Mouse (Mus musculus) hindbrain, postnatal 0 days (tissue): ENCODE data around the gene Ldlrad1. TPM values are rescaled to one million over a fixed set of nuclear protein-coding genes. Genes with fewer than 3 reads are reported as not detected.

Experiments
- ATAC-seq: fragments of 200-750 bp; cut with Nextera tagmentation; 2 replicates; pipeline ENCODE4 v1.8.0; 2017; ENCODE audit warnings: mild to moderate bottlenecking, moderate TSS enrichment, moderate library complexity
- DNase-seq: peaks from one replicate; pipeline ENCODE4 v3.0.0-alpha.2; 2015; ENCODE audit warnings: low spot score
- H3K27ac ChIP-seq: fragments of 300-500 bp; sonication (generic); 2 replicates; pipeline ENCODE4 v1.5.1; 2014; ENCODE audit warnings: mild to moderate bottlenecking
- H3K27me3 ChIP-seq: fragments of 300-500 bp; sonication (generic); 2 replicates; pipeline ENCODE4 v1.6.1; 2014; ENCODE audit warnings: low read length, mixed read lengths; ENCODE audit not compliant: insufficient read depth
- H3K36me3 ChIP-seq: fragments of 300-500 bp; sonication (generic); 2 replicates; pipeline ENCODE4 v1.6.1; 2014; ENCODE audit warnings: low read length, mixed read lengths; ENCODE audit not compliant: insufficient read depth
- H3K4me1 ChIP-seq: fragments of 300-500 bp; sonication (generic); 2 replicates; pipeline ENCODE4 v1.6.1; 2014; ENCODE audit warnings: antibody characterized with exemption, low read length, mixed read lengths; ENCODE audit not compliant: insufficient read depth
- H3K4me2 ChIP-seq: fragments of 300-500 bp; sonication (generic); 2 replicates; pipeline ENCODE4 v1.6.1; 2014; ENCODE audit warnings: low read depth, mild to moderate bottlenecking, low read length, moderate library complexity, mixed read lengths
- H3K4me3 ChIP-seq: fragments of 300-500 bp; sonication (generic); 2 replicates; pipeline ENCODE4 v1.5.1; 2014; ENCODE audit warnings: low read length
- H3K9ac ChIP-seq: fragments of 300-500 bp; sonication (generic); replicated peaks from 2 replicates; pipeline ENCODE4 v1.6.1; 2014; ENCODE audit warnings: mild to moderate bottlenecking, low read length, moderate library complexity, mixed read lengths
- H3K9me3 ChIP-seq: fragments of 300-500 bp; sonication (generic); 2 replicates; pipeline ENCODE4 v1.6.1; 2016; ENCODE audit warnings: low read length, mixed read lengths
- CTCF ChIP-seq: IDR thresholded peaks from 2 replicates; pipeline ENCODE4 v1.5.1; 2016; ENCODE audit warnings: antibody characterized with exemption, control low read depth, low read depth
- WGBS: fragments of 180-500 bp; shearing (Covaris S2); extraction: QIAGEN DNeasy Blood & Tissue Kit; methylation state at CpG from one replicate; pipeline ENCODE4 v1.1.7; 2014; 5-methylcytosine and 5-hydroxymethylcytosine counted together
- polyA plus RNA-seq: library from polyadenylated mRNA; unstranded; fragments of >200 nt; fragmentation: Nextera tagmentation; extraction: Ambion mirVana; gene quantifications from 2 replicates; pipeline ENCODE4 v1.2.1, GENCODE M21; 2015
- total RNA-seq: library from RNA; depleted of rRNA; stranded (reverse); fragments of >200 nt; gene quantifications from 2 replicates; pipeline ENCODE4 v1.2.3, GENCODE M21; 2014

The Ldlrad1 gene
- total and polyA plus RNA-seq, 2 experiments from 2014 or later: not detected

DNA sequence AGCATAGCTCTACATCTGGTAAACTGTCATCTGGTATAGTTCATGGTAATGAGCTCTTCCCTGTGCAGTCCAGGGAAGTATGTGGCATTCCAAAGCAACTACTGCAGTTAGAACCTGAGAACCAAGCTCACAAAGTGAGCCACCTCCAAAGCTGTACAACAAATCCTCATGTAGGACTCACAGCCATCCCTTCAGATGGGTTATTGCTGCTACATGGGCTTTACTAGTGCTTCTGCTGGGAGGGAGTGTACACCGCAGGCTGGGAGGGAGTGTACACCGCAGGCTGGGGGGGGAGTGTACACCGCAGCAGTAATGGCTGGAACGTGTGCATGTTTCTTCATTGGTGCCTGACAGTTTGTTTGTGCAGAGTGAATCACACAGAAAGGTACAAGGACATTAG is 25.8 kb upstream of the Ldlrad1 start:
- Histone ChIP-seq H3K9ac (no peak overlapping the region), H3K4me1 (peaks cover 2% of the 10 kb centered on the region; the same call in 1 of the 2 replicates), H3K27ac (no peak overlapping the region), H3K9me3 (no peaks in the 10 kb centered on the region), H3K4me2 (no peak overlapping the region), H3K36me3 (peaks cover 16% of the 10 kb centered on the region; the same call in 1 of the 2 replicates), H3K27me3 (no peaks in the 10 kb centered on the region), H3K4me3 (no peak overlapping the region)
- 85% methylated on average over 4 of the region's 4 CpGs for WGBS
- TF ChIP-seq CTCF: no peak
- ATAC-seq: no peak
- no peak for DNase-seq

- no peak overlapping the region for H3K9ac ChIP-seq
- no peak overlapping the region for H3K4me3 ChIP-seq
- no peak for ATAC-seq
- H3K4me1 ChIP-seq: no peaks in the 10 kb centered on the region
- peaks cover 38% of the 10 kb centered on the region for H3K36me3 ChIP-seq
- DNase-seq: no peak
- no peaks in the 10 kb centered on the region for H3K27me3 ChIP-seq
- no peak overlapping the region for H3K27ac ChIP-seq
- TF ChIP-seq CTCF: no peak
- no peaks in the 10 kb centered on the region for H3K9me3 ChIP-seq
- H3K4me2 ChIP-seq: no peak overlapping the region
- 61% methylated on average over 3 of the region's 3 CpGs for WGBS
Measured at GRCm38 (mm10) chr4:107185703-107186102, 23.3 kb upstream of the Ldlrad1 start.

- H3K36me3 ChIP-seq: peaks cover 48% of the 10 kb centered on the region
- no peak overlapping the region for H3K27ac ChIP-seq
- WGBS: 94% methylated on average over 3 of the region's 3 CpGs
- no peak for ATAC-seq
- H3K4me2 ChIP-seq: no peak overlapping the region
- no peaks in the 10 kb centered on the region for H3K27me3 ChIP-seq
- no peak overlapping the region for H3K9ac ChIP-seq
- no peaks in the 10 kb centered on the region for H3K9me3 ChIP-seq
- H3K4me3 ChIP-seq: no peak overlapping the region
- H3K4me1 ChIP-seq: no peaks in the 10 kb centered on the region
- TF ChIP-seq CTCF: no peak
- DNase-seq: no peak
Measured at GRCm38 (mm10) chr4:107193841-107194240, 15.1 kb upstream of the Ldlrad1 start.

GRCm38 (mm10) chr4:107196454-107196853 is 12.5 kb upstream of the Ldlrad1 start:
- TF ChIP-seq CTCF: no peak
- H3K4me1 ChIP-seq: no peaks in the 10 kb centered on the region
- H3K27ac ChIP-seq: no peak overlapping the region
- DNase-seq: no peak
- H3K27me3 ChIP-seq: no peaks in the 10 kb centered on the region
- no peak overlapping the region for H3K4me3 ChIP-seq
- H3K4me2 ChIP-seq: no peak overlapping the region
- H3K36me3 ChIP-seq: peaks cover 50% of the 10 kb centered on the region
- H3K9me3 ChIP-seq: no peaks in the 10 kb centered on the region
- no peak overlapping the region for H3K9ac ChIP-seq
- no peak for ATAC-seq
- WGBS: 94% methylated on average over 2 of the region's 2 CpGs

- Histone ChIP-seq H3K4me2 (no peak overlapping the region), H3K9me3 (no peaks in the 10 kb centered on the region), H3K9ac (no peak overlapping the region), H3K4me3 (no peak overlapping the region), H3K36me3 (peaks cover 59% of the 10 kb centered on the region), H3K27ac (no peak overlapping the region), H3K4me1 (no peaks in the 10 kb centered on the region), H3K27me3 (no peaks in the 10 kb centered on the region)
- TF ChIP-seq CTCF: no peak
- DNase-seq (no peak), ATAC-seq (no peak)
- 91% methylated on average over 5 of the region's 5 CpGs for WGBS
Measured at GRCm38 (mm10) chr4:107198072-107198471, 10.9 kb upstream of the Ldlrad1 start.

GRCm38 (mm10) chr4:107201779-107202178 is 7.2 kb upstream of the Ldlrad1 start:
- TF ChIP-seq CTCF: no peak
- no peak for ATAC-seq
- no peak overlapping the region for H3K9ac ChIP-seq
- H3K36me3 ChIP-seq: peaks cover 62% of the 10 kb centered on the region
- no peak overlapping the region for H3K4me3 ChIP-seq
- 94% methylated on average over 3 of the region's 3 CpGs for WGBS
- DNase-seq: no peak
- no peak overlapping the region for H3K27ac ChIP-seq
- H3K9me3 ChIP-seq: no peaks in the 10 kb centered on the region
- H3K4me2 ChIP-seq: no peak overlapping the region
- H3K27me3 ChIP-seq: no peaks in the 10 kb centered on the region
- no peaks in the 10 kb centered on the region for H3K4me1 ChIP-seq

GRCm38 (mm10) chr4:107203001-107203400 is 6.0 kb upstream of the Ldlrad1 start:
- H3K36me3 ChIP-seq: peaks cover 57% of the 10 kb centered on the region
- WGBS: 96% methylated on average over 7 of the region's 7 CpGs
- H3K4me3 ChIP-seq: no peak overlapping the region
- no peak overlapping the region for H3K9ac ChIP-seq
- ATAC-seq (no peak), DNase-seq (no peak)
- no peak overlapping the region for H3K4me2 ChIP-seq
- no peak overlapping the region for H3K27ac ChIP-seq
- H3K9me3 ChIP-seq: no peaks in the 10 kb centered on the region
- H3K27me3 ChIP-seq: no peaks in the 10 kb centered on the region
- TF ChIP-seq CTCF: no peak
- H3K4me1 ChIP-seq: no peaks in the 10 kb centered on the region
